In the genomic region with DNA sequence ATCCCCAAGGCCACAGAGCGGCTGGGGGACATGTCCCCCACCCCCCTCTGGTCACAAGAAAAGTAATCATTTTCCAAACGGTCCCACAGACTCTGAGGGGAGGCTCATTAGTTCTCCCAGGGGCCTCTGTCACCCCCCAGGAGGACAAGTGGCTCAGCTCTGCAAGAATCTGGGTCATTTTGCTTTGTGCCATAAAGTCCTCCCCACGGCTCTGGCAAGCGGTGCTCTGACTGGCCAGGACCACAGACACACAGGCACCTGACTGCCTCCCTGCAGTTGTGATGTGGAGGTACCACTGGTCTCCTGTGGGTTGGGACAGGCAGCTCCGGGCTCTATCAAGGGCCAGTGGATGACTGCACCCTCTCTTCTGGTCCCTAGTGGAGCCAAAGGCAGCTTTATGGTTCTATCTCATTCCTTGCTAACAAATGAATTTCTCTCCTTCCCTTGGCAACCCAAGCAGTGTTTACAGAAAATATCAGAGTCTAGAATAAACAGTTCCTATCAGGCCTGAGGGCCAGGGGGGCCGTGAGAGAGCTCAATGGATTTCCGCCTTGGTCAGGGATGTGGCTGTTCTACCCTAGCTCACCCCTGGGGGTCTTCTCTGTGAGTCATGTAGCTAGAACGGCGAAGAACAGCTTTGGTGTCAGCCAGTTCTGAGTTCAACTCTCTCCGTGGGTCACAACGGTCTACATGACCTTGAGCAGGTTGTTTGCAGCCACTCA, we compare ENCODE assay signal across 19 mouse cellular contexts. TPM values are rescaled to one million over a fixed set of nuclear protein-coding genes. Genes with fewer than 3 reads are reported as not detected.
DNase-seq lines count a peak whose midpoint lies in the region; ATAC-seq and TF ChIP-seq lines count a peak whose summit lies in the region.
"Had no signal": no experiment of that assay in that cellular context is flagged by ENCODE, and none has a peak within 500 bp of the region (broad histone marks: within the 10 kb centered on the region; RNA-seq: fewer than 3 reads in every experiment).

No protein-coding gene starts in this region.

- WGBS in forebrain, postnatal 0 days: 81% methylated on average over 11 of the region's 11 CpGs
- 78% methylated on average over 11 of the region's 11 CpGs for WGBS in forebrain, embryonic 15.5 days

- H3K9me3 ChIP-seq in forebrain, postnatal 0 days (ENCODE audit: low read length): no peaks in the 10 kb centered on the region
- no peaks in the 10 kb centered on the region for H3K9me3 ChIP-seq in forebrain, embryonic 15.5 days
- H3K9me3 ChIP-seq: forebrain, embryonic 12.5 days; heart, embryonic 12.5 days; midbrain, embryonic 12.5 days; neural tube, embryonic 13.5 days had no signal

- H3K9ac ChIP-seq in forebrain, postnatal 0 days: no peak overlapping the region
- H3K9ac ChIP-seq in forebrain, embryonic 15.5 days (replicated peaks): no peak overlapping the region
- H3K9ac ChIP-seq: forebrain, embryonic 12.5 days; heart, embryonic 12.5 days; midbrain, embryonic 12.5 days; neural tube, embryonic 13.5 days had no signal

- H3K4me3 ChIP-seq in forebrain, postnatal 0 days (ENCODE audit: low read depth, low read length): no peak overlapping the region
- no peak overlapping the region for H3K4me3 ChIP-seq in forebrain, embryonic 15.5 days
- H3K4me3 ChIP-seq in layer of hippocampus, adult 2 months: no peak overlapping the region
- H3K4me3 ChIP-seq: forebrain, embryonic 12.5 days; heart, embryonic 12.5 days; midbrain, embryonic 12.5 days; neural tube, embryonic 13.5 days had no signal

- H3K27ac ChIP-seq in forebrain, postnatal 0 days (ENCODE audit: low read depth, low read length): no peak overlapping the region
- H3K27ac ChIP-seq in forebrain, embryonic 15.5 days (replicated peaks): no peak overlapping the region
- no peak overlapping the region for H3K27ac ChIP-seq in layer of hippocampus, adult 2 months
- H3K27ac ChIP-seq: forebrain, embryonic 12.5 days; midbrain, embryonic 12.5 days; neural tube, embryonic 13.5 days had no signal

- 0 out of 2 replicates have a peak, but pooled peaks cover 3% of the 10 kb centered on the region for H3K4me1 ChIP-seq in forebrain, postnatal 0 days (ENCODE audit: insufficient read depth)
- H3K4me1 ChIP-seq in forebrain, embryonic 15.5 days: no peaks in the 10 kb centered on the region; the same call in 1 of the 2 replicates

- no peak for TF ChIP-seq CTCF in forebrain, postnatal 0 days (IDR thresholded peaks at IDR 0.05; ENCODE audit: low read depth)
- 0 out of 2 replicates have a peak, but pooled peaks have one; percentile 4 for TF ChIP-seq CTCF in layer of hippocampus, adult 2 months (conservative IDR thresholded peaks at IDR 0.05)

- H3K36me3 ChIP-seq in forebrain, postnatal 0 days (ENCODE audit: insufficient read depth): no peaks in the 10 kb centered on the region; the same call in 1 of the 2 replicates
- no peaks in the 10 kb centered on the region for H3K36me3 ChIP-seq in forebrain, embryonic 15.5 days
- H3K36me3 ChIP-seq: forebrain, embryonic 12.5 days; heart, embryonic 12.5 days; midbrain, embryonic 12.5 days; neural tube, embryonic 13.5 days had no signal

- H3K4me2 ChIP-seq in forebrain, postnatal 0 days (ENCODE audit: low read depth): no peak overlapping the region
- no peak overlapping the region for H3K4me2 ChIP-seq in forebrain, embryonic 15.5 days (replicated peaks)
- H3K4me2 ChIP-seq: forebrain, embryonic 12.5 days; heart, embryonic 12.5 days; midbrain, embryonic 12.5 days; neural tube, embryonic 13.5 days had no signal

- H3K27me3 ChIP-seq in forebrain, postnatal 0 days (ENCODE audit: insufficient read depth, low read length): no peaks in the 10 kb centered on the region
- no peaks in the 10 kb centered on the region for H3K27me3 ChIP-seq in forebrain, embryonic 15.5 days
- H3K27me3 ChIP-seq: forebrain, embryonic 12.5 days; heart, embryonic 12.5 days; midbrain, embryonic 12.5 days; neural tube, embryonic 13.5 days had no signal

- peak; percentile 26; the same call in 1 of the 2 replicates for ATAC-seq in forebrain, postnatal 0 days
- ATAC-seq in forebrain, embryonic 15.5 days (replicated peaks): no peak
- ATAC-seq: inflammation-experienced regulatory T-cells, adult 6 months had no signal

- no peak for DNase-seq in forebrain, postnatal 0 days
- DNase-seq in layer of hippocampus, adult 2 months (ENCODE audit: low spot score in 2 of 2): no peak
- no peak for DNase-seq in layer of hippocampus, postnatal 14 days (ENCODE audit: low spot score in 2 of 2)
- peak; percentile 43 for DNase-seq in brain, adult 2 months (ENCODE audit: low read depth, low spot score)
- DNase-seq in retina, postnatal 1 day: peak; percentile 70
- DNase-seq in frontal cortex, postnatal 10 days (ENCODE audit: low spot score in 2 of 2): no peak
- no peak for DNase-seq in adrenal gland, adult 2 months
- DNase-seq: adrenal gland, postnatal 14 days; cerebellum, postnatal 14 days; gastrocnemius, postnatal 36 days; liver; right cerebral cortex, postnatal 4 days had no signal

RNA-seq across cellular contexts. Expression of a gene that starts 34.9 kb away (rescaled TPM):
- 52.7 and 57.8 TPM in 2 replicates for total RNA-seq in forebrain, postnatal 0 days (2014; rRNA removed)
- 5.8 and 7.0 TPM in 2 replicates for polyA plus RNA-seq in forebrain, postnatal 0 days (2015; fragmentation: Nextera tagmentation; extraction: Ambion mirVana)
- 5.4 and 5.6 TPM in 2 replicates for polyA plus RNA-seq in forebrain, embryonic 15.5 days (2015; fragmentation: Nextera tagmentation; extraction: Ambion mirVana)
- 10 to 100 TPM; 74.3 to 76.8 TPM for total RNA-seq in layer of hippocampus, adult 2 months (2021)
- 10 to 100 TPM; 68.8 to 69.8 TPM for total RNA-seq in layer of hippocampus, postnatal 14 days (2021)
- 10 to 100 TPM in 1 of 2 experiments, 1 to 10 TPM in 1; 9.1 to 21.7 TPM for total RNA-seq in adrenal gland, adult 2 months (2021)
- 17.1 and 32.8 TPM in 2 replicates for polyA plus RNA-seq in adrenal gland, adult 2 months (2012; rRNA removed)
- total RNA-seq: hematopoietic stem cell, adult 5-6 weeks had no signal

Comparison
In these comparisons a context has a peak if more than half of its experiments do, and no peak if none do; other contexts are left out.
1. DNase-seq: peak in brain, adult 2 months (single experiment) and retina, postnatal 1 day (single experiment); none in forebrain, postnatal 0 days (single experiment), layer of hippocampus, adult 2 months (0 of 2), layer of hippocampus, postnatal 14 days (0 of 2), frontal cortex, postnatal 10 days (0 of 2) and adrenal gland, adult 2 months (single experiment).